Mouse (Mus musculus) kidney, postnatal 14 days (tissue): ENCODE results near the gene B3gnt2.

Experiments used
- DNase-seq: peaks from one replicate; pipeline ENCODE4 v3.0.0; 2022; ENCODE audit warnings: mixed read lengths

B3gnt2 gene

DNA sequence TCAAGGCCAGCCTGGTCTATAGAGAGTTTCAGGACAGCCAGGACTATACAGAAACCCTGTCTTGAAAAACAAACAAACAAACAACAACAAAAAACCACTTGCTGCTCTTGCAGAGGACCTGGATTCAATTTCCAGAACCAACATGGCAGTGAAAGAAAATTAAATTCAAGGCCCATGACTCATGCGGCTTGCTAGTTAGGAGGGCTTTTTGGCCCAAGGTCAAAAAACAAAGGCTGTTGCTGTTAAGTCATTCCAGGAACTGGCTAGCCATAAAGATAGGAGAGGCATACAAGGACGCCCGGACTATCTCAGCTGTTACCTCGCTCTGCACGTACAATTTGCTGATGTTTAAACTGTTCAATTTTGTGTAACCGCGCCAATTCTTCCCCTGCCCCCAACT is 142.7 kb downstream of the B3gnt2 start:
- DNase-seq: no peak

DNA sequence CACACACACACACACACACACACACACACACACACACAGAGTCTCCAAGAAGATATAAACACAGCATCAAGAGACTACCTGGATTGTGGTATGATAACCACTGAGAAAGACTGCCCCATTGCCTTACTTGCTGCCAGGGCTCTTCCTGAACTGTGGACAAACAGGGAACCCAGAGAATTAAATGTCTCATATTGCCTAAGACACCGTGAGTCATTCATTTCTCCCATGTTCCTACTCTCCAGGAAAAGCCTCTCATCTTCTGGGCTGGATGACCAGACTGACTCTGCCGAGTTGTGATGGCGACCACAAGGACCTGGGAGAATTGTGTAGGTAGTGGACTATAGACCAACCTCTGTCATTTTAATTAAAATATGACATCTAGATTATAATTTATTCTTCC is 149.4 kb downstream of the B3gnt2 start:
- DNase-seq: no peak

DNA sequence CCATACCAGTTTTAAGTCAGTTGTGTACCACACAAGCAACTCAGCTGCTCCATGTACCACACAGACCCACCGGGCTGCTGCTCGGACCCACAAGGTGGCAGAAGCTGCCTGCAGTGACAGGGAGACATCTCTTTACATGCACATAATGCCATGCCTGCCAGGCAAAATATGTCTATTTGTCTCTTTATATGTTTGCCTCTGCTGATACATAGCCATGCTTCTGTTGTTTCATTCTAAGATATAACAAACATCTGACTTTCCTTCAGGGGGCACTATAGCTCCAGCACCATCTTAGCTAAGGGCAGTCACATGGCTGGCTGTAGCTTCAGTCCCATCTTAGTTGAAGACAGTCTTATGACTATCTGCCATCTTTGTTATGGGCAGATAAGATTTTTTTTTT is 150.2 kb downstream of the B3gnt2 start:
- peak; percentile 40 for DNase-seq
